Mouse (Mus musculus) stomach, embryonic 15.5 days (tissue): ENCODE data around the gene Cxcl14. TPM values are rescaled to one million over a fixed set of nuclear protein-coding genes. Genes with fewer than 3 reads are reported as not detected.

ENCODE experiments used
- ATAC-seq: fragments of 200-750 bp; cut with Nextera tagmentation; 2 replicates; pipeline ENCODE4 v1.8.0; 2017; ENCODE audit warnings: low read depth, moderate number of reproducible peaks, moderate TSS enrichment; ENCODE audit not compliant: insufficient read depth, low FRiP score
- H3K27ac ChIP-seq: fragments of 300-500 bp; sonication (generic); 2 replicates; pipeline ENCODE4 v1.5.1; 2015; ENCODE audit warnings: mild to moderate bottlenecking, inconsistent platforms
- H3K27me3 ChIP-seq: fragments of 300-500 bp; sonication (generic); replicated peaks from 2 replicates; pipeline ENCODE4 v1.6.1; 2015; ENCODE audit warnings: inconsistent platforms
- H3K36me3 ChIP-seq: fragments of 300-500 bp; sonication (generic); 2 replicates; pipeline ENCODE4 v1.6.1; 2015; ENCODE audit warnings: inconsistent platforms
- H3K4me1 ChIP-seq: fragments of 300-500 bp; sonication (generic); 2 replicates; pipeline ENCODE4 v1.6.1; 2015; ENCODE audit warnings: inconsistent platforms
- H3K4me2 ChIP-seq: fragments of 300-500 bp; sonication (generic); 2 replicates; pipeline ENCODE4 v1.6.1; 2015; ENCODE audit warnings: mild to moderate bottlenecking, inconsistent platforms
- H3K4me3 ChIP-seq: fragments of 300-500 bp; sonication (generic); replicated peaks from 2 replicates; pipeline ENCODE4 v1.5.1; 2015; ENCODE audit warnings: inconsistent platforms
- H3K9ac ChIP-seq: fragments of 300-500 bp; sonication (generic); 2 replicates; pipeline ENCODE4 v1.6.1; 2015; ENCODE audit warnings: inconsistent platforms
- H3K9me3 ChIP-seq: fragments of 300-500 bp; sonication (generic); 2 replicates; pipeline ENCODE4 v1.6.1; 2016; ENCODE audit warnings: inconsistent platforms
- WGBS: fragments of 180-500 bp; shearing (Covaris S2); methylation state at CpG from one replicate; pipeline ENCODE4 v1.1.7; 2015; 5-methylcytosine and 5-hydroxymethylcytosine counted together
- polyA plus RNA-seq: library from polyadenylated mRNA; unstranded; fragments of >200 nt; fragmentation: Nextera tagmentation; extraction: Ambion mirVana; gene quantifications from 2 replicates; pipeline ENCODE4 v1.2.1, GENCODE M21; 2015

The Cxcl14 gene
- polyA plus RNA-seq, 1 experiment from 2014 or later, result 13.7 TPM

DNA sequence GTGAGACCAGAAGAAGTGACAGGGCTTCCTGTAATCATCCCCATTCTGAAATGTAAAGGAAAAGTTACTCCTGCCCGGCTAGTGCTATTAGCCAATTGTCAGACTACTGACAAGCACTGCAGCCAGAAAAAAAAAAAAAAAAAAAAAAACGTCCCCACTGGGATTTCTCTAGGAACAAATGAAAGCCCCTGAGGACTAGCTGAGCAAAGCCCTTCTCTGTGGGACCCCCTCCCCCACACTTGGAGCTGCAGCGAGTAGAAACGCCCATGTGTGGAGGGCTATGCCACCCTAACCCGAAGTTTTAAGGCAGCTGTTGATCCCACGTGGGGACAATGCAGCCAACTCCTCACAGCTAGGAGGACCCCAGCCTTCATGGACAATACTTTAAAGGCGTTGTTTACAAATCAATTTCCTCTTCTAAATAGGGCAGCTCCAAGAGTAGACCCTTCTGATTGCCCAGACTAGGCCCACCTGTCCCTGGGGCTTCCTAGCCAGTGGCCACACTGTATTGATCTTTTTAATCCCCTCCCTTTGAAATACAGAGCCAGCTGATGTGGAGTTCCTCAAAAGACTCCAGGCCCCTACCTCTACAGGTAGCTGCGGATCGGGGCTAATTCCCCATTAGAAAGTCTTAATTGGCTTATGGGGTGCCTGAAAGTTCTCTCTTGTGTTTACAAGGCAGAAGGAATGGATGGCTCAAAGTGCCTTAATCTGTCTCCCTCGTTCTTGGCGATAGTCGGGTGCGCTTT is 46.6 kb downstream of the Cxcl14 start:
- Histone ChIP-seq H3K27me3 (peaks cover 81% of the 10 kb centered on the region), H3K9ac (no peak overlapping the region), H3K27ac (no peak overlapping the region), H3K4me2 (no peak overlapping the region), H3K4me3 (no peak overlapping the region), H3K36me3 (no peaks in the 10 kb centered on the region), H3K9me3 (no peaks in the 10 kb centered on the region), H3K4me1 (peaks cover 11% of the 10 kb centered on the region; the same call in 1 of the 2 replicates)
- no peak for ATAC-seq
- WGBS, result 1% methylated on average over 13 of the region's 13 CpGs

DNA sequence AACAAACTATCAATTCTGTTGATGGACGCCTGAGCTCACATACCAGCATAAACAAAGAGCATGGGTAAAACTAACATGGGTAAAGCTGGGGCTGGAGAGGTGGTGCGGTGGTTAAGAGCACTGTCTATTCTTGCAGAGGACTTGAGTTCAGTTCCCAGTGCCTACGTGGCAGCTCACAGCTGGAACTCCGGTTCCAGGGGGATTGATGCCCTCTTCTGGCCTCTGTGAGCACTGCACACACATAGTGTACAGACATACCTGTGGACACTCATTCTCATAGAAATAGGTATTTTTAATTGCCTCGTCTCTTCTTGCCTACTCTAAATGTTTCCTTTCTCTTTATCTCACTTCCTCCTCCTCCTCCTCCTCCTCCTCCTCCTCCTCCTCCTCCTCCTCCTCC is 53.2 kb downstream of the Cxcl14 start:
- Histone ChIP-seq H3K9me3 (no peaks in the 10 kb centered on the region), H3K4me3 (no peak overlapping the region), H3K9ac (no peak overlapping the region), H3K36me3 (no peaks in the 10 kb centered on the region), H3K27ac (no peak overlapping the region), H3K4me2 (no peak overlapping the region), H3K27me3 (peaks cover 18% of the 10 kb centered on the region), H3K4me1 (no peaks in the 10 kb centered on the region)
- 80% methylated on average over 5 of the region's 5 CpGs for WGBS
- ATAC-seq, result no peak

DNA sequence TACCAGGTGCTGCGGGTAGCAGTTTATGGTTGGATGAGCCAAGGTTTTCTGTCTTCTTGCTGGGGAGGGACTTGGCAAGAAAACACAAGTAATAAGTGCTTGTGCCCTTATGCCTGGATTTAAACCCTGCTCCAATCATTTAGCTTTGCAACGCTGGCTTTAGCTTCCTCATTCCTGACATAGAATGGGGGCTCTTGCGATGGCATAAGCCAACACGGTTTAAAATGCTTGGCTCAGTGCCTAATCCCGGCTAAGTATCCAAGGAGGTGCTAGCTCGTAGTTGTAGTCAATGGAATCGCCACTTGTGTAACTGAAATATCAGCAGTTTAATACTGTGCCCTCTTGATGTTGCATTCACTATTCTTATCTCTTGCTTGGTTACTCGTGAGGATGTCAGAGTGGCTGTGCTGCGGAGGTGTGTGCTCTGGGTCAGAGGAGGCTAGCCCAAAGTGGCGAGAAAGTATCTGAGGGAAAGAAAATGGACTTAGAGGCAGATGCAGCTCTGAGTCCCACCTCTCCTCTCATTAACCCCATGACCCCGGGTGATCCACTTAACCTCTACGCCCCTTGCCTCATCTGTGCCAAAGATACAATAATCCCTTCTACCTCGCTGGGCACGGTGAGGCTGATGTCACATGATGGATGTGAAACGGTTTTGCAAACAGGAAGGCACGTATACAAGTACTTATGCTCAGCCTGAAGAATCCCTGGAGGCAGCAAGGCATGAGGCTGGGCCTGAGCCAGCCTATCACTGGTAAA is 56.2 kb downstream of the Cxcl14 start:
- H3K4me1 ChIP-seq, result no peaks in the 10 kb centered on the region
- H3K36me3 ChIP-seq, result no peaks in the 10 kb centered on the region
- no peak overlapping the region for H3K27ac ChIP-seq
- no peak for ATAC-seq
- whole genome bisulfite sequencing, result 48% methylated on average over 16 of the region's 16 CpGs
- 0 out of 2 replicates have a peak, but pooled peaks cover 14% of the 10 kb centered on the region for H3K27me3 ChIP-seq
- H3K9me3 ChIP-seq, result no peaks in the 10 kb centered on the region
- H3K9ac ChIP-seq, result no peak overlapping the region
- H3K4me3 ChIP-seq, result no peak overlapping the region
- H3K4me2 ChIP-seq, result no peak overlapping the region

Other genes with a start within 250 kb of the Cxcl14 start
- 311 and 348 TPM in 2 replicates for gene H2afy, start 160.2 kb downstream of the Cxcl14 start, polyA plus RNA-seq
- gene Tifab, start 117.7 kb downstream of the Cxcl14 start, polyA plus RNA-seq, result 4.0 and 5.0 TPM in 2 replicates
- gene Neurog1, start 44.4 kb downstream of the Cxcl14 start, polyA plus RNA-seq, result not detected in 2 replicates
- gene Gm3045, start 130.0 kb upstream of the Cxcl14 start, polyA plus RNA-seq, result not detected in 2 replicates
- 0.23 and 0.33 TPM in 2 replicates for gene Slc25a48, start 141.8 kb upstream of the Cxcl14 start, polyA plus RNA-seq
- not detected in 2 replicates for gene Il9, start 185.7 kb upstream of the Cxcl14 start, polyA plus RNA-seq
- gene Fbxl21, start 225.9 kb upstream of the Cxcl14 start, polyA plus RNA-seq, result 1.6 and 2.5 TPM in 2 replicates